Mouse (Mus musculus): ENCODE data around the gene Qrich2. TPM values are rescaled to one million over a fixed set of nuclear protein-coding genes. Genes with fewer than 3 reads are reported as not detected.

The Qrich2 gene
- total and polyA plus RNA-seq, 3 experiments, result 0.11 TPM; not detected in 2

GRCm38 (mm10) chr11:116430723-116431427 is 35.2 kb downstream of the Qrich2 start:
- peak overlapping the region; percentile 66 for H3K27ac ChIP-seq (ENCODE audit: control insufficient read depth, low read depth, low read length)
- H3K27me3 ChIP-seq (ENCODE audit: control insufficient read depth in 1 of 2, insufficient read depth in 2 of 2, low read length in 2 of 2), result no peaks in the 10 kb centered on the region
- peaks cover 10% of the 10 kb centered on the region for H3K79me2 ChIP-seq (ENCODE audit: control insufficient read depth, insufficient read depth, low read length, poor library complexity)
- H3K9me3 ChIP-seq (replicated peaks; ENCODE audit: insufficient read depth, low read length), result no peaks in the 10 kb centered on the region
- peaks cover 20 to 54% of the 10 kb centered on the region in 2 experiments for H3K4me1 ChIP-seq (ENCODE audit: control insufficient read depth in 1 of 2, insufficient read depth in 2 of 2, low read length in 2 of 2)
- peak; percentile 86 for DNase-seq (ENCODE audit: low read depth, low spot score)
- peak overlapping the region; percentile 53 for H3K9ac ChIP-seq (ENCODE audit: control insufficient read depth, low read depth, low read length, poor library complexity, severe bottlenecking)
- peak overlapping the region; percentile 34 to 61 for H3K4me3 ChIP-seq (ENCODE audit: control insufficient read depth in 1 of 2, insufficient read depth in 1 of 2, low read depth in 2 of 2, low read length in 2 of 2)
- peaks cover 0 to 43% of the 10 kb centered on the region in 2 experiments; a peak in 2 of 4 replicates for H3K36me3 ChIP-seq (ENCODE audit: control insufficient read depth in 1 of 2, insufficient read depth in 2 of 2, low read length in 2 of 2)
- TF ChIP-seq ELF1 (IDR thresholded peaks at IDR 0.05; ENCODE audit: low read depth, low read length) (no peak), MAX (IDR thresholded peaks at IDR 0.05; ENCODE audit: low read length) (0 out of 2 replicates have a peak, but pooled peaks have one; percentile 27), GATA1 (IDR thresholded peaks at IDR 0.05; ENCODE audit: low read depth, low read length) (peak; percentile 48; the same call in 1 of the 2 replicates), TCF12 (IDR thresholded peaks at IDR 0.05; ENCODE audit: low read depth, low read length) (0 out of 2 replicates have a peak, but pooled peaks have one; percentile 37), MXI1 (IDR thresholded peaks at IDR 0.05; ENCODE audit: low read depth, low read length) (peak; percentile 64), EP300 (IDR thresholded peaks at IDR 0.05; ENCODE audit: low read depth in 1 of 2, low read length in 2 of 2) (peak; percentile 40 to 61), TAL1 (IDR thresholded peaks at IDR 0.05; ENCODE audit: low read length) (0 out of 2 replicates have a peak, but pooled peaks have one; percentile 22), HCFC1 (IDR thresholded peaks at IDR 0.05; ENCODE audit: low read depth, low read length) (no peak), MEF2A (IDR thresholded peaks at IDR 0.05; ENCODE audit: extremely low read depth, insufficient replicate concordance, low read depth, low read length, poor library complexity, severe bottlenecking) (no peak), TBP (IDR thresholded peaks at IDR 0.05; ENCODE audit: low read depth, low read length) (peak; percentile 92), UBTF (IDR thresholded peaks at IDR 0.05; ENCODE audit: borderline replicate concordance, insufficient read depth, low read depth, low read length) (peak; percentile 80; the same call in 1 of the 2 replicates), SIN3A (IDR thresholded peaks at IDR 0.05; ENCODE audit: low read length) (peak; percentile 50)

- Histone ChIP-seq H3K4me1 (ENCODE audit: control insufficient read depth in 1 of 2, insufficient read depth in 2 of 2, low read length in 2 of 2) (peaks cover 15 to 49% of the 10 kb centered on the region in 2 experiments), H3K9ac (ENCODE audit: control insufficient read depth, low read depth, low read length, poor library complexity, severe bottlenecking) (peak overlapping the region; percentile 53), H3K27ac (ENCODE audit: control insufficient read depth, low read depth, low read length) (peak overlapping the region; percentile 66), H3K79me2 (ENCODE audit: control insufficient read depth, insufficient read depth, low read length, poor library complexity) (peaks cover 7% of the 10 kb centered on the region), H3K36me3 (ENCODE audit: control insufficient read depth in 1 of 2, insufficient read depth in 2 of 2, low read length in 2 of 2) (peaks cover 0 to 38% of the 10 kb centered on the region in 2 experiments; a peak in 2 of 4 replicates), H3K27me3 (ENCODE audit: control insufficient read depth in 1 of 2, insufficient read depth in 2 of 2, low read length in 2 of 2) (no peaks in the 10 kb centered on the region), H3K4me3 (ENCODE audit: control insufficient read depth in 1 of 2, insufficient read depth in 1 of 2, low read depth in 2 of 2, low read length in 2 of 2) (peak overlapping the region; percentile 34 to 61), H3K9me3 (replicated peaks; ENCODE audit: insufficient read depth, low read length) (no peaks in the 10 kb centered on the region)
- peak; percentile 61 for DNase-seq (ENCODE audit: low read depth, low spot score)
- TF ChIP-seq GABPA (IDR thresholded peaks at IDR 0.05; ENCODE audit: low read depth, low read length), result no peak
- TF ChIP-seq RAD21 (IDR thresholded peaks at IDR 0.05; ENCODE audit: low read depth, low read length), result no peak
- no peak for TF ChIP-seq MEF2A (IDR thresholded peaks at IDR 0.05; ENCODE audit: extremely low read depth, insufficient replicate concordance, low read depth, low read length, poor library complexity, severe bottlenecking)
- no peak for TF ChIP-seq ELF1 (IDR thresholded peaks at IDR 0.05; ENCODE audit: low read depth, low read length)
- TF ChIP-seq CHD2 (IDR thresholded peaks at IDR 0.05; ENCODE audit: low read length), result no peak
- TF ChIP-seq EP300 (IDR thresholded peaks at IDR 0.05; ENCODE audit: low read depth in 1 of 2, low read length in 2 of 2), result peak in 1 of 2 experiments; percentile 27; a peak in 1 of 4 replicates
- TF ChIP-seq CHD1 (IDR thresholded peaks at IDR 0.05; ENCODE audit: low read depth, low read length), result no peak
- no peak for TF ChIP-seq POLR2AphosphoS2 (IDR thresholded peaks at IDR 0.05; ENCODE audit: low read length)
- TF ChIP-seq HCFC1 (IDR thresholded peaks at IDR 0.05; ENCODE audit: low read depth, low read length), result no peak
- TF ChIP-seq TAL1 (IDR thresholded peaks at IDR 0.05; ENCODE audit: low read length), result no peak
- 0 out of 2 replicates have a peak, but pooled peaks have one; percentile 19 for TF ChIP-seq GATA1 (IDR thresholded peaks at IDR 0.05; ENCODE audit: low read depth, low read length)
- no peak for TF ChIP-seq ZNF384 (IDR thresholded peaks at IDR 0.05; ENCODE audit: low read depth, low read length)
- TF ChIP-seq KAT2A (conservative IDR thresholded peaks at IDR 0.05; ENCODE audit: low read depth, low read length), result no peak
- no peak for TF ChIP-seq BHLHE40 (IDR thresholded peaks at IDR 0.05; ENCODE audit: borderline replicate concordance, low read depth, low read length)
- no peak for TF ChIP-seq POLR2AphosphoS5 (IDR thresholded peaks at IDR 0.05; ENCODE audit: borderline replicate concordance, low read depth, low read length)
- TF ChIP-seq ETS1 (IDR thresholded peaks at IDR 0.05; ENCODE audit: low read depth, low read length), result peak; percentile 42; the same call in 1 of the 2 replicates
- TF ChIP-seq ZKSCAN1 (IDR thresholded peaks at IDR 0.05; ENCODE audit: low read depth, low read length), result no peak
- no peak for TF ChIP-seq JUND (IDR thresholded peaks at IDR 0.05; ENCODE audit: low read depth, low read length)
- TF ChIP-seq RCOR1 (IDR thresholded peaks at IDR 0.05; ENCODE audit: low read depth, low read length), result no peak
- no peak for TF ChIP-seq MAZ (IDR thresholded peaks at IDR 0.05; ENCODE audit: low read depth, low read length)
- no peak for TF ChIP-seq TCF12 (IDR thresholded peaks at IDR 0.05; ENCODE audit: low read depth, low read length)
- no peak for TF ChIP-seq TBP (IDR thresholded peaks at IDR 0.05; ENCODE audit: low read depth, low read length)
These were observed 36.0 kb downstream of the Qrich2 start for GRCm38 (mm10) chr11:116429862-116430613.

All from MEL (cell line).